Mouse (Mus musculus): Measurements from ENCODE around the gene Klhl13.

Gene Klhl13

GRCm38 (mm10) chrX:23364514-23365381 is at the start of gene Klhl13:
Klhl13 (minus strand) TSS chrX:23365082.
- in situ Hi-C loops (cut with MboI; ENCODE audit: low sequenced_read_pairs) = no loop called here

- in situ Hi-C loops (cut with MboI; ENCODE audit: low sequenced_read_pairs) = no loop called here
These were observed 44.6 kb upstream of the Klhl13 start for GRCm38 (mm10) chrX:23409296-23410149.

- in situ Hi-C loops (cut with MboI; ENCODE audit: low sequenced_read_pairs) = no loop called here
These were observed 23.8 kb upstream of the Klhl13 start for GRCm38 (mm10) chrX:23388716-23389115.

- in situ Hi-C loops (cut with MboI; ENCODE audit: low sequenced_read_pairs) = no loop called here
These were observed 1.4 kb downstream of the Klhl13 start for GRCm38 (mm10) chrX:23363441-23363840.

- in situ Hi-C loops (cut with MboI; ENCODE audit: low sequenced_read_pairs) = no loop called here
These were observed 4.4 kb downstream of the Klhl13 start for GRCm38 (mm10) chrX:23360446-23360845.

- in situ Hi-C loops (cut with MboI; ENCODE audit: low sequenced_read_pairs) = no loop called here
These were observed 14.8 kb downstream of the Klhl13 start for GRCm38 (mm10) chrX:23350083-23350482.

- in situ Hi-C loops (cut with MboI; ENCODE audit: low sequenced_read_pairs) = no loop called here
These were observed 36.8 kb downstream of the Klhl13 start for GRCm38 (mm10) chrX:23328116-23328515.

GRCm38 (mm10) chrX:23318857-23319256 is 46.0 kb downstream of the Klhl13 start:
- in situ Hi-C loops (cut with MboI; ENCODE audit: low sequenced_read_pairs) = no loop called here

- in situ Hi-C loops (cut with MboI; ENCODE audit: low sequenced_read_pairs) = no loop called here
These were observed 68.8 kb downstream of the Klhl13 start for GRCm38 (mm10) chrX:23295952-23296598.

GRCm38 (mm10) chrX:23285442-23285817 is 79.5 kb downstream of the Klhl13 start:
- in situ Hi-C loops (cut with MboI; ENCODE audit: low sequenced_read_pairs) = no loop called here

GRCm38 (mm10) chrX:23284530-23285441 is 80.1 kb downstream of the Klhl13 start:
- in situ Hi-C loops (cut with MboI; ENCODE audit: low sequenced_read_pairs) = no loop called here

GRCm38 (mm10) chrX:23267601-23268000 is 97.3 kb downstream of the Klhl13 start:
- in situ Hi-C loops (cut with MboI; ENCODE audit: low sequenced_read_pairs) = no loop called here

- in situ Hi-C loops (cut with MboI; ENCODE audit: low sequenced_read_pairs) = no loop called here
These were observed 116.1 kb downstream of the Klhl13 start for GRCm38 (mm10) chrX:23248752-23249151.

All from CH12F3 (cell line).